Mouse (Mus musculus): Measurements from ENCODE around the gene Sri.
"Not testable (repeated sequence)": the region's sequence is repeated elsewhere in the genome, so short reads cannot be mapped to it uniquely, and the experiment has no call there.

The Sri gene

GRCm38 (mm10) chr5:8045855-8046254 lies at the start of gene Sri:
Sri (plus strand) TSS chr5:8046078.
- DNase-seq (ENCODE audit: low spot score) = no peak

DNA sequence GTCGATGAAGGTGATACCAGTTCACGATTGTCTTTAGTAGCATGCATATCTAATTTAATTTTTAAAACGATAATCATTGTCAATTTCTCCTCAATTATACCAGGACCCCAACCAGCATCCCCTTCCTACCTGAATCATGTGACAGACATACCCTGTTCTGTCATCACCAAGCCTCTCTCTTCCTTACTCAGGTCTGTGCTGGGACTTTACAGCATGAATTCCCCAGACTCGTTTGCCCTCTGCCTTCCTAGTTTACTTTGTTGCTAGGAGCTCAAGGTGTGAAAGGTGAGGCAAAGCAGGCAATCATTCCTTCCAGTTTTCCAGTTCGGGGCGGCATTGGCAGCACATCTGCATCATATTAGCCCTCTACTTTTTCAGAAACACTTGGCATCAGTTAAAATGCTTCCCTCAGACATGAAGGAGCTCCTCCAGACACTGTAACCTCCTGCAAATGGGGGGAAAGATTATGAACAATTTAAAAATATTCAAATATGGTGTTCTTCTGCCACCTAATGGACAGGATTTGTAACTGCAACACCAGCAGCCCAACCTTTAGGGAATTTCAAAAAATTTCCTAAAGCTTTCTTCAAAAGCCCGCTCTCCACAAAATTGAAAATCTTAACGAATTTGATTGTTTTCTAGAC lies 49.4 kb upstream of the Sri start:
- no peak for DNase-seq (ENCODE audit: low spot score)

GRCm38 (mm10) chr5:7997086-7997485 lies 48.8 kb upstream of the Sri start:
- no peak for DNase-seq (ENCODE audit: low spot score)

DNA sequence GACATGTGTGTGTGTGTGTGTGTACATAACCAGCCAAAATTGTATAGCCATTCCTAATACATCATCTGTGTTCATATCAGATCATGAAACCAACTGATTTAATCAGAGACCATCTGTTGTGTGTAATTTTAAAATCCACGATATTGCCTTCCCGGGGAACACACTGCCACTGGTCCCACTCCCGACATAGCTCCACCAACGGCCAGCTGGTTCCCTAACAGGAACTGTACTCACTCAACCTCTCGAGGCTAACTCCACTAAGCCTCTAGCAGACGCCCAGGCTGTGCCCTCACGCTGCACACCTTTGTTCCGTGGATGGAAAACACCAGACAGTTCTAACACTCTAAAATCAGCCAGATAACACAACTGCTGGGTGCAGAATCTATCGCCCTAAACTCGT lies 45.4 kb upstream of the Sri start:
- DNase-seq (ENCODE audit: low spot score) = no peak

DNA sequence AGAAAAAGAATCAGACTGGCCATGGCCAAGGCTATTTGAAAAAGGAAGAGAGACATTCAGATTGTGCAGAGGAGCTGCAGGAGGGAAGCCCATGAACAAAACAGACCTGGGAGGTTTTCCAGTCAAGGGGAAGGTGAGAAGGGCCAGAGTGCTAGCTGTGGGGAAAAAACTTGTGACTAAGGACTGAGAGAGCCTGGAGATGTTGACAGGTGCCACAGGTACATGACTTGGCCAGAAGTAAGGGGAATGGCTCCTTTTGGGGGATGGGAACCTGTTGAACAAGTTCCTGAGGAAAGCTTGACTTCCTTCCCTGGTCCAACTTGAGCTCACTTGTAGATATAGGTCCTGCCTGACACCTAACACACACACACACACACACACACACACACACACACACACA lies 43.1 kb upstream of the Sri start:
- DNase-seq (ENCODE audit: low spot score) = no peak

DNA sequence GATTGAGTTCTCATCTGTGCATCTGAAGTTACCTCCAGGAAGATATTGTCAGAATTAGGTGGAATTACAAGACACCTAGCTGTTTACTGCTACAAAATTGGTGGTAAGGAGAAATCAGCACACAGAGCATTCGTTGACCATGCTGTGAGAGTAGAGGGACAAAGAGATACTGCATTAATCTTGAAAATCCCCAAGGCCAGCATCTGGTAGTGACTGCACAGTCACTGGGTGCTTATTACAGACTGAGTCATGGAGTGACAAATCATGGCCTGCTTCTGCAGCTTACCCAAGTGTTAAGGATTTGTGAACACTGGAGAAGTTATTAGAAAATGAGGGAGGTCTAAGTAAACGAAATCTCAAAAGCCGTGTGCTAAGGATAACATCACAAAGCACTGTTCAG lies 32.6 kb upstream of the Sri start:
- DNase-seq (ENCODE audit: low spot score) = no peak

GRCm38 (mm10) chr5:8034596-8034995 lies 11.3 kb upstream of the Sri start:
- DNase-seq (ENCODE audit: low spot score) = not testable (repeated sequence)

DNA sequence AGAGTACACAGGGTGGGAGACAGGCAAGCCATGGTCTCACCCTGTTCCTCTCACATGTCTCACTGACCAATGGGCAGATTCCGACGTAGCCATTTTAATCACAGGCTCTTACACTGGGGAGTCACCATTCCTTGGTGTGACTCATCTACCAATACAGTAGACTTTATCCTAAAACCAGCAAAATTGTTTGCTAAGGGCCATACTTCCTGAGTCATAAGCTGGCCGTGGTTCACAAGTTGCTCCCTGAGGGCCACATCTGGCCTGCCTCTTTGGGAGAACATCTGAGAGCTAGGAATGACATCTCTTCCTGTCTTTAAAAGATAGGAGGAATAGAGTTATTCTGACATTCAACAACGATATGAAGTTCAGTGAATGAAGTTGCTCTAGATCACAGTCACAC lies 7.9 kb downstream of the Sri start:
- DNase-seq (ENCODE audit: low spot score) = no peak

DNA sequence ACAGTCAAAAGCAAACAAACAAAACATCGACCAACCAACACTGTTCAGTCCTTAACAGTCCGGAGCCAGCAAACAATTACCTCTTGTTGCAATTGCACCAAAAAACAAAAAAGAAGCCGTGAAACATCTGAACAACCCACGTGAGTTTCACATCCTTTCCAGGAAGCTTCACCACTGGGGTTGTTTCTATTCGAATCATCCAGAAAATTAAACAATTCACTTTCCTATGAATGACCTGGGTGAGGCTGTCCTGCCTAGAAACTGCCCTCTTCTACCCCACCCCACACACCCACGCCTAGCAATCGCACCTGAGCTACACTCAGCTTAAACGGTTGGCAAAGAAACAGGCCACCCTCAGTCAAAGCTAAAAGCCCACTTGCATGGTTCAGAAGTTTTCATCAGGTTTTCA lies 9.8 kb downstream of the Sri start:
- DNase-seq (ENCODE audit: low spot score) = peak; percentile 7

- DNase-seq (ENCODE audit: low spot score) = peak; percentile 88
Observed at GRCm38 (mm10) chr5:8056141-8057017, 10.5 kb downstream of the Sri start.

GRCm38 (mm10) chr5:8057018-8057323 lies 11.1 kb downstream of the Sri start:
- DNase-seq (ENCODE audit: low spot score) = no peak

DNA sequence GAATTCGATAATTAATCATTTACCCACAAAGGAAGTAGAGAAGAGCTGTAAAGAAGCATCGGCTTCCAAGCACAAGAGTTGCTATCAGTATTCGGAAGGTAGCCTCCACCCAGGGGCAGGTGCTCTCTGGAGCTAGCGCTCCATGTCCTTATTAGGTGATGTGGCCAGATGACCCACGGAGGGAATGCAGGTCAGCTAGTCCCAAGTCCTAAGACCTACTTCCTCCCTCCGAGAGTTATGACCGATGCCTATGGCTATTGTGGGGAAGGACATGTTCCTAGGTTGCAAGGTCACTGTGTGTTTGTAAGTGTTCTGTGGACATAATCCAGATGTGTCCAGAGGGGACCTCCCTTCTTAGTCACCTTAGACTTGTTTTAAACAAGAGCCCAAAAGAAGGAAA lies 12.2 kb downstream of the Sri start:
- no peak for DNase-seq (ENCODE audit: low spot score)

DNA sequence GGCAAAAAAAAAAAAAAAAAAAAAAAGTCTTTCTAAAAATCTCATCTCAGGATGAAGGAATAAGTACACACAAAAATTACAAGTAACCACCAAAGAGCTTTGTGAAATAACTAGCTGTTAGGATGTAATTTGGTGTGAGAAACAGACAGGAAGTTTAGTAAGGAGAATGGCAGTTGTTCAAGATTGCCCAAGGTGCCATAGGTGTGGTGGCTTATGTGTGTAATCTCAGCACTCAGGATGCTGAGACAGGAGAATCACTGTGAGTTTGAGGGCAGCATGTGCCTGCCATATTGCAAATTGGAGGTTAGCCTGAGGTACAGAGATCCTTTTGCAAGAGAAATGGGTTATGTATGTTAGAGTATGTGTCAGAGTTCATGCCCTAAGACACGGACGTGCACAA lies 16.6 kb downstream of the Sri start:
- no peak for DNase-seq (ENCODE audit: low spot score)

DNA sequence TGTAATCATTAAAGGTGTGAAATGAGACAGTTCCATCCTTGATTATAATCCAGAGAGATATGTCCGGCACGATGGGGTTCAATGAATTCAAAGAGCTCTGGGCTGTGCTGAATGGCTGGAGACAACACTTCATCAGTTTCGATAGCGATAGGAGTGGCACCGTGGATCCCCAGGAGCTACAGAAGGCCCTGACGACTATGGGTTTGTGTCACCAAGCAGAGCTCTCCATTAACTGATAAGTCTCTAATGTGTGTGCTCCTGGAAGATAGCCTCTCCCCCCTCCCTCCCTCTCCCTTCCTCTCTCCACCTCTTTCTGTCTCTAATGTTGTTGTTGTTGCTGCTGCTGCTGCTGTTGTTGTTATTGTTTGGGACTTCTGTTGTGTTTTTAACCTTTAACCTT lies 17.3 kb downstream of the Sri start:
- no peak for DNase-seq (ENCODE audit: low spot score)

GRCm38 (mm10) chr5:8073406-8073805 lies 27.5 kb downstream of the Sri start:
- no peak for DNase-seq (ENCODE audit: low spot score)

DNA sequence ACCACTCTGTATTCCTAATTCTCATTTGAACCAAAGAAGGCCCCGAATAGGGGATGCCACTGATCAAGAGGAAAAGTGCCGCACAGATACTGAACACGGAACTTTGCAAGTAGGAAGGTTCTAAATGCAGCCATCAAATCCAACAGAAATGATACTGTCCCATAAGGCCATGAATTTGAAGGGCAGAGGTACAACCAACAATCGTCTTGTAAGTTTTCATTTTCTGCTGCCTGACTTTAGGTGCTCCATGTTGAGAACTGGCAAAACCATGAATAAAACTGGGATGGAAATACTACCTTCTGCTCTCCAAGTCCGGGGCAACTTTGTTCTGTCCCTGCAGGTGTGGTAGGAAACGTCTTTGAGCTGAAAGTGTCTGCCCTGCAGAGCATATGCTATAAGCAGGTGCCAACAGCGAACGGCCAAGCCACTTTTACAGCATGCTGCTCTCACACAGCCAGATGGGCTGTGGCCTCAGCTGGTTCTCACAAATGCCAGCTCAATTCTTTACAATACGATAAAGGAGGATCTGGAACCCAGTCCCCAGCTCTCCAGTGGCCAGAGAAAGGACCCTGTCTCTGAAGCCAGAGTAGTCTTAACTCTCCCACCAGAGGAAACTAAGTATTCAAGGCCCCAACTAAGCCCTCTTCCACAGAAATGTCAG lies 28.2 kb downstream of the Sri start:
- DNase-seq (ENCODE audit: low spot score) = no peak

GRCm38 (mm10) chr5:8077481-8077880 lies 31.6 kb downstream of the Sri start:
- no peak for DNase-seq (ENCODE audit: low spot score)

DNA sequence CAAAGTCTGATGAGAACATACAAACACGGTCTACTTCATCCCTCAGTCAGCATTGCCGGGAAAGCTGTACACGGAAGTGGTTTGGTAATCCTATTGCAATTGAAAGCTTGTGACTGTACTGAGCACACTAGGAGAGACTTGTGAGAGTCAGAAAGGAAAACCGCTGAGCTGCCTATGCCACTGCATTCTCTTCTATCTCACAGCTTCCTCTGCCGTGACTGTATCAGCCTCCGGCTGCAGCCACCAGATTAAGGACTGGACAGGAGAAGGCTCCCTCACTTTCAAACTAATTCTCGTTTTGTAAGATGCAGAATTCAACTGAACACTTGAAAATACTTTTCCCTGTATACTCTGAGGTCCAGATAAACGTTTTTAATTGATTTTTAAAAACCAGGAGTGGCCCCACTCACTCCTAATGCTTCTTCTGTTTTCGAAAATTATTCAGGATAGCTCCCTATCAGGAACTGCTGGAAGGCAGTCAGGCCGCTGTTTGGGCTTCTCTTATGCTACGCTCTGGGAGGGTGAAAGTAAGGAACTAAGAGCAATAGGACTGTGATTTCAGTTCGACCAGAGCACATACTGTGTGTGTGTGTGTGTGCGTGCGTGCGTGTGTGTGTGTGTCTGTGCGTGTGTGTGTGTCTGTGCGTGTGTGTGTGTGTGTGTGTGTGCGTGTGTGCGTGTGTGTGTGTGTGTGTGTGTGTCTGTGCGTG lies 37.1 kb downstream of the Sri start:
- DNase-seq (ENCODE audit: low spot score) = no peak

DNA sequence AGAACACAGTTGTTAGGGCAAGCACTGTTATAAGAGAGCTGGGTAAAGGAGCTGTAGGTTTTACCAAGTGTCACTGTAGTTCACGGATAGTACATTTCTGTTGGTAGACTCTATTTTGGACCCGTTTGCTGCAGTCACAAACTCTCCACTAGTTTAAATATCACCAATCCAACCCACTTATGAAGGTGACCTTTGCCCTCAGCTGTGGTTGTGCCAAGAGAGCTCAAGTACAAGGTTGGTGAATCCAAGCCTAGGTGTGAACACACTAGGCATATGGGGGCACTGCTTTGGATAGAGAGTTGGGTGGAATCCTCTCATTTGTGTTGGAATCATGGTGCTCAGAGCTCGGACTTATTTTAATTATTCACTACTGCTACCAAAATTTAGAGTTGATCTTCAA lies 39.8 kb downstream of the Sri start:
- DNase-seq (ENCODE audit: low spot score) = no peak

GRCm38 (mm10) chr5:8088147-8088546 lies 42.3 kb downstream of the Sri start:
- no peak for DNase-seq (ENCODE audit: low spot score)

GRCm38 (mm10) chr5:8094921-8095320 lies 49.0 kb downstream of the Sri start:
- DNase-seq (ENCODE audit: low spot score) = no peak

DNA sequence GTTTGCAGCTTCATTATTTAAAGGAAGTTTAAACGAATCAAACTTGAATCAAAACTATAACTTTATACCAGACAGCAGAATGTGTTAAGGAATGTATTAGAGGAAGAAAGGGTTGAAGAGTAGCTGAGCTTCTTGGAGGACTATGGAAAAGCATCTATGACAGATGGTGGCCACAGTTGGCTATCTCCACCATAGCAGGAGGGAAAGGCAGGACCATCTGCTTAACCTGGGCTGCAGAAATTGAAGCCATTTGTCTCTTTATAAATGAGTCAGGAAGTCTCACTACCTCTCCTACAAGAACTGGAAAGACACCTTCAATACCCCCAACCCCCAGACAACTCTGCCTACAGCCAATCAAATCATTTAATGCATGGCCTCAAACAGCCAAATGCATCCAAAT lies 49.8 kb downstream of the Sri start:
- DNase-seq (ENCODE audit: low spot score) = no peak

- no peak for DNase-seq (ENCODE audit: low spot score)
Observed at GRCm38 (mm10) chr5:8111691-8112090, 65.8 kb downstream of the Sri start.
